Mouse (Mus musculus) C2C12 (cell line): Measurements from ENCODE around the gene Gp9. TPM values are rescaled to one million over a fixed set of nuclear protein-coding genes. Genes with fewer than 3 reads are reported as not detected.

Experiments
- H3K27me3 ChIP-seq: one replicate; pipeline ENCODE4 v1.6.1; 2011; ENCODE audit not compliant: control insufficient read depth, insufficient read depth, insufficient read length
- H3K36me3 ChIP-seq: one replicate; pipeline ENCODE4 v1.6.1; 2011; ENCODE audit not compliant: control insufficient read depth, insufficient read depth
- H3K4me3 ChIP-seq: one replicate; pipeline ENCODE4 v1.5.1; 2011; ENCODE audit warnings: mild to moderate bottlenecking, control low read depth; ENCODE audit not compliant: poor library complexity, insufficient read depth, severe bottlenecking
- H3K79me2 ChIP-seq: one replicate; pipeline ENCODE4 v1.6.1; 2011; ENCODE audit not compliant: control insufficient read depth, insufficient read depth
- H3K79me3 ChIP-seq: one replicate; pipeline ENCODE4 v1.6.1; 2011; ENCODE audit warnings: low read depth, control low read depth
- H3ac ChIP-seq: one replicate; pipeline ENCODE3; 2011; ENCODE audit warnings: low read depth; ENCODE audit not compliant: control insufficient read depth, insufficient read length
- CEBPB ChIP-seq: IDR thresholded peaks from one replicate; pipeline ENCODE4 v1.6.1; 2011; ENCODE audit warnings: low read depth, mild to moderate bottlenecking, control low read depth, moderate library complexity
- CTCF ChIP-seq: IDR thresholded peaks from one replicate; pipeline ENCODE4 v1.5.1; 2011; ENCODE audit not compliant: control insufficient read depth, insufficient read depth, insufficient read length
- FOSL1 ChIP-seq: IDR thresholded peaks from one replicate; pipeline ENCODE4 v1.8.0; 2011; ENCODE audit warnings: mild to moderate bottlenecking, low read length; ENCODE audit not compliant: poor library complexity, insufficient read depth, severe bottlenecking
- MAX ChIP-seq: IDR thresholded peaks from one replicate; pipeline ENCODE4 v1.6.1; 2011; ENCODE audit warnings: mild to moderate bottlenecking, control low read depth
- MYOD1 ChIP-seq: IDR thresholded peaks from one replicate; pipeline ENCODE4 v1.6.1; 2011; ENCODE audit warnings: low read depth; ENCODE audit not compliant: control insufficient read depth, insufficient read length
- MYOG ChIP-seq: IDR thresholded peaks from one replicate; pipeline ENCODE4 v1.6.1; 2011; ENCODE audit not compliant: control insufficient read depth, insufficient read length; ENCODE audit errors: extremely low read depth
- USF1 ChIP-seq: IDR thresholded peaks from one replicate; pipeline ENCODE4 v1.6.1; 2011; ENCODE audit warnings: low read depth, mild to moderate bottlenecking, control low read depth, moderate library complexity
- polyA plus RNA-seq: library from polyadenylated mRNA; unstranded; fragments of >200 nt; fragmentation: generic; extraction: Trizol; gene quantifications from one replicate; pipeline ENCODE4 v1.2.1, GENCODE M21; 2012; ENCODE audit warnings: missing spikeins

The Gp9 gene
- polyA plus RNA-seq, 1 experiment: not detected

DNA sequence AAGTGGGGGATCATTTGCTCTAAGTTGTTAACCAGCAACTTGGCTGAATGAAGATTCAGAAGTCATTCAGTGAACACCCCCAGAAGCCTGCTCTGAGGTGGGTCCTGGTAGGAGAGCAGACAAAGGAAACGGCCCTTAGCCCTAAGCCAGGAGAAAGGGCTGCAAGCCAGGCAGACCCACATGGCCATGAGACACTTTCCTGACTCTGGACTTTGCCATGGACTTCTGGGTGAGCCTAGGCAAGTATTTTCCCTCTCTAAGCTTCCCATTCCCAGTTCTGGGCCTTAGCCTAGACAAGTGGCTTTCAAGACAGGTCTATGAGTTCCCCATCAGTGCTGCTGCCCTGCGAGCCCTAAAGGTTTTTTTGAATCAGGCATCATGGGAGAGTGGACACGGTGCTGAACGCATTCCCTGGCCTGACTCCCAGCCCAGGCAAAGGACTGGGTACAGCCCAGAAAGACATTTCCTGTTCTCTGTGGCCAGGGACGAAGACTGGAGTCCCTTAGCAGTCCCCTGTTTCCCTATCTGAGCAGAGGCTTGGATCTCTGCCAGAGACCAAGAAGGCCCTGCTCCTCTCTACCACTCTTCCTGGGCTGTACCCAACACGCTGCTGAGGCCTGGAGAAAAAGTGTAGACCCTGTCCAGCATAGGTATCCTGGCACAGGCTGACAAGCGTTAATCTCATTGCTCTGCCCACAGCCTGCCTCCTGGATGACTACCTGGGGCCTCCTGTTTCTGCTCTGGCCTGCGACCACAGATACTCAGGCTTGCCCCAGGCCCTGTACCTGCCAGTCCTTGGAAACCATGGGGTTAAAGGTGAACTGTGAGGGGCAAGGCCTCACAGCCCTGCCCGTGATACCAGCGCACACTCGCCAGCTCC lies 662 bp downstream of the Gp9 start:
- Histone ChIP-seq H3ac (no peak overlapping the region), H3K27me3 (no peaks in the 10 kb centered on the region), H3K79me3 (no peaks in the 10 kb centered on the region), H3K79me2 (no peaks in the 10 kb centered on the region), H3K4me3 (no peak overlapping the region), H3K36me3 (no peaks in the 10 kb centered on the region)
- no peak for TF ChIP-seq MAX
- no peak for TF ChIP-seq MYOG
- no peak for TF ChIP-seq FOSL1
- TF ChIP-seq CTCF: no peak
- no peak for TF ChIP-seq USF1
- TF ChIP-seq MYOD1: no peak
- no peak for TF ChIP-seq CEBPB

DNA sequence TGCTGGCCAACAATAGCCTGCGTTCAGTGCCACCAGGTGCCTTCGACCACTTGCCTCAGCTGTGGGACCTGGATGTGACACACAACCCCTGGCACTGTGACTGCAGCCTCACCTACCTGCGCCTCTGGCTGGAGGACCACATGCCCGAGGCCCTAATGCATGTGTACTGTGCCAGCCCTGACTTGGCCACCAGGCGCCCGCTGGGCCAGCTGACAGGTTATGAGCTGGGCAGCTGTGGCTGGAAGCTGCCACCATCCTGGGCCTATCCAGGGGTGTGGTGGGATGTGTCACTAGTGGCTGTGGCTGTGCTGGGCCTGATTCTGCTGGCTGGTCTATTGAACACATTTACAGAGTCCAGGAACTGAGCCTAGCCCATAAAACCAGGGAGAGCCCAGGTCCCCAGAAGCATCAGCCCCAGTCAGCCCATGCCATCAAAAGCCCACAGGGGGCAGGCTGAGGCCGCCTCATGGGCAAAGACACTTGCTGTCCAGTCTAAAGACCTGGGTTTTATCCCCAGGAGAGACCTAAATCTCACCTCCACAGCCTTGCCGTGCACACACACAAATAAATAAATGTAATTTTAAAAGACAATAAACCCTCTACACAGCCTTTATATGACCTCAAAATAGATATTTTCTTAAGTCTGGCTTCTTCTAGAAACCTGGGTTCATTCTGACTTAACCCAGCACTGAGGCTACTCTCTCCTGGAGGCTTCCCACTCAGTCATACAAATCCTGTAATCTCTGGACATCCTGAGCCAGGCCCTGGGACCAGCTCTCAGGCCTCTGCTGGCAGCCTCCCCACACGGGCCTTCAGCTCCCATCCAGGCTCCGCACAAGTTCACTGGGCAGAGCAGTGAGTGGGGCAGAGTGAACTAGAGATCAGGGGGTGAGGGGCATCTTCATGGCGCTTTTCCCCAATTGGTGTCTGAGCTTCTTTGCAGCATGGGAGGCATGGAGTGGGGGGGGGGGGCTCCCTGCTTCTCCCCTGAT lies 1.6 kb downstream of the Gp9 start:
- no peak overlapping the region for H3K4me3 ChIP-seq
- TF ChIP-seq CTCF: peak; percentile 32
- TF ChIP-seq MYOG: no peak
- H3K36me3 ChIP-seq: no peaks in the 10 kb centered on the region
- H3ac ChIP-seq: no peak overlapping the region
- no peaks in the 10 kb centered on the region for H3K27me3 ChIP-seq
- H3K79me2 ChIP-seq: no peaks in the 10 kb centered on the region
- no peaks in the 10 kb centered on the region for H3K79me3 ChIP-seq

DNA sequence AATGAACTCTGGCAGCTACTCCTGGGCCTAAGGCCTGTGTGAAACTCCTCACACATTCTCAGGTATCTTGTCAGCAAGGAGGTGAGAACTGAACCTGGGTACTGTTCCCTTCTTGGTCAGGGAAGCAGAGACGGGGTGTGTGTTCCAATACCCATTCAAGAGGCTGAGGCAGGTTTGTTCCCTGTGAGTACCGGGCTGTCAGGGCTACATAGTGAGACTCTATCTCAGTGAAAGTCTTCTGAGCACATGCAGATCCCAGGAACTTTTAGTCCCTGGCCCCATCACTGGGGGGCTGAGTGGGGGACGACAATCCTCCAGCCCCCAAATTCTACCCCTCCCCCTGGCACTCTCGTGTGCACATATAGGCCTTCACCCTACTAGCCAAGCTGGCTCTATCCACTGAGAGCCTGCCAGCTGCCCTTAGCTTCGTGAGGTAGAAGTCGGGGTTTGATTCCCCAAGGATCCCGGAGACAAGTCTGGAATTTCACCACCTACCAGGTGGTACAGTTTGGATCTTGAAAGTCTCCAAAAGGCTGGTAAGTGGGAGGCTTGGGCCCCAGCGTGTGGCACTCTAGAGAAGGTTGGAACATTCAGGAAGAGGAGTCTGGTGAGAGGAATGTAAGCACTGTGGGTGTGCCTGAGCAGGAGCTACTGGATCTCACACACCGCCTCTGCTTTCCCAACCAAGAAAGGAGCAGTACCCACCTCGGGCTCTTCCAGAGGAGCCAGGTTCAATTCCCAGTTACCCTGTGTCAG lies 2.9 kb downstream of the Gp9 start:
- Histone ChIP-seq H3ac (no peak overlapping the region), H3K79me2 (no peaks in the 10 kb centered on the region), H3K4me3 (no peak overlapping the region), H3K79me3 (no peaks in the 10 kb centered on the region), H3K27me3 (no peaks in the 10 kb centered on the region), H3K36me3 (no peaks in the 10 kb centered on the region)
- no peak for TF ChIP-seq MAX
- TF ChIP-seq USF1: no peak
- no peak for TF ChIP-seq CTCF
- no peak for TF ChIP-seq MYOD1
- TF ChIP-seq CEBPB: no peak
- no peak for TF ChIP-seq MYOG

DNA sequence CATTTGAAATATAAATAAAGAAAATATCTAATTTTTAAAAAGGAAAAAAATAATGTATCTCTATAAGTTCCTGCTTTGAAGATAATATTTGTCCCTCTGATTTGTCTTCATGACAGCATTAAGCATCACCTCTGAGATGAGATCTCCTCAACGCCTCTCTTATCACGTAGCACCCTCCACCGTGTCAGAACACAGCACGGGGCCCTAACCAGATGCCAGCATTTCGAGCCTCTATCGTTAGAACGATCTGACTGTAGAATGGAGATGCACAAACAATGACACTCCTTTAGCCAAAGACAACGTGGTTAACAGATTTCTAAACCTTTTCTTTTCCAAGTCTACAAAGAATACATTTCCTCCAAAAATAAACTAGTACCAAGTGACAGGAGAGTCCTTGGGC lies 6.2 kb downstream of the Gp9 start:
- H3K27me3 ChIP-seq: no peaks in the 10 kb centered on the region
- H3ac ChIP-seq: no peak overlapping the region
- no peaks in the 10 kb centered on the region for H3K36me3 ChIP-seq
- TF ChIP-seq CTCF (no peak), FOSL1 (no peak), MAX (no peak), MYOD1 (no peak)
- H3K4me3 ChIP-seq: no peak overlapping the region
- H3K79me2 ChIP-seq: no peaks in the 10 kb centered on the region
- H3K79me3 ChIP-seq: no peaks in the 10 kb centered on the region

DNA sequence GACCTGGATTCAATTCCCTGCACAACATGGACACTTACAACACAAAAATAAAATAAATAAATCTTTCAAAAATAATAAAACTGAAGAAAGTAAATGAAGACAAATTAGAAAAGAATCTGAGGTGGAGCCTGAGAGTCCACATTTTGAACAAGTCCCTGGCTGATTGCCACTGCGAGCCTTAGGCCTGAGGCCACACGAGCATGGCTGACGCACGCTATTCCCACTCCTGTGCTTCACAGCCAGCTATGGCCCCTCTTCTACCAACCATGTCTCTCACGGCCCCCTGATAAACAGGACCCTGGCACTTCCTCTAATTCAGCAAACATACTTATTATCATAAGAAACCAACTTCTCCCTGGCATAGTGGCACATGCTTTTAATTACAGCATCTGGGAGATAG lies 8.7 kb downstream of the Gp9 start:
- no peak overlapping the region for H3K4me3 ChIP-seq
- no peaks in the 10 kb centered on the region for H3K27me3 ChIP-seq
- H3K79me2 ChIP-seq: no peaks in the 10 kb centered on the region
- H3K36me3 ChIP-seq: no peaks in the 10 kb centered on the region
- TF ChIP-seq MYOD1 (no peak), MYOG (no peak), USF1 (no peak)
- no peak overlapping the region for H3ac ChIP-seq
- H3K79me3 ChIP-seq: no peaks in the 10 kb centered on the region
